Mouse (Mus musculus) ovary, adult 18-20 months (tissue): ENCODE results near the gene Vrk1.

Experiments used
- DNase-seq: peaks from one replicate; pipeline ENCODE4 v3.0.0; 2022; ENCODE audit warnings: low spot score, mixed read lengths

Gene Vrk1

DNA sequence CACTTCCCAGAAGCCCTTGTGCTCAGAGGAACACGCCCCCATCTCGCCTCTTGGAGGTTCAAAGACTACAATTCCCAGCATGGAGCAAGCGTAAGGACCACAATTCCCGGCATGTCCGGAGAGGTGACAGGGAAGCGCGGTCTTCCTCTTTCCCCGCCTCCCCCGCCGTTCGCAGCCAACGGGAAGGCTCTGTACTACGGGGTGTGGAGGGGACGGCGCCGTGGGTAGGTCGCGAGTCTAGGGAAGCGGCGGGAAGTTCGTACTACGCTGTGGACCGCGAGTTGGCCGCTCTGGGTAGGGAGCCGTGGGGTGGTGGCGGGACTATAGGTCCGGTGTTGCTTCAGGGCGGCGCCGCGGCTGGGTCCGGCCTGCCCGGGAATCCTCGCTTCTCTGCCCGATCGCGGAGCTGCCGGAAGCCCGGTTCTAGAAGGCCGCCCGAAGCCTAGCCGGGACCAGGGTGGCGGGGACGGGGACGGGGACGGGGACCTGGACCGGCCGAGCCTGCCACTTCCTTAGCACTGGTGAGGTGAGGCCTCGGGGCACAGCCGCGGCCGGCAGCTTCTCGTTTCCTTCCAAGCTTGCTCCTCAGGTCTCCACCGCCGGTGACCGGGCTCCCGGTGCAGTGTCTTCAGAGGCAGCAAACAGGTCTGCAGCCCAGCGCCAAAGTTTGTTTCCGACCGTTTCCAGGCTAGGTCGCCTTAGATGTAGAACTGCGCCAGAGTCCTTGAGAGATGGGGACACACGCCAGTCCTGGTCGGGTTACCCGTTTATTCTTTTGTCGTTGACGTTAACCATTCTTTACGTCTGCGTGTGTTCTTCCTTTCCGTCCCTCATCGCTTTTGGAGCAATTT is at the start of gene Vrk1:
Gene Vrk1, plus strand, starts transcription at position 164 of the 851 bp plus-strand sequence.
- peak; percentile 96 for DNase-seq

DNA sequence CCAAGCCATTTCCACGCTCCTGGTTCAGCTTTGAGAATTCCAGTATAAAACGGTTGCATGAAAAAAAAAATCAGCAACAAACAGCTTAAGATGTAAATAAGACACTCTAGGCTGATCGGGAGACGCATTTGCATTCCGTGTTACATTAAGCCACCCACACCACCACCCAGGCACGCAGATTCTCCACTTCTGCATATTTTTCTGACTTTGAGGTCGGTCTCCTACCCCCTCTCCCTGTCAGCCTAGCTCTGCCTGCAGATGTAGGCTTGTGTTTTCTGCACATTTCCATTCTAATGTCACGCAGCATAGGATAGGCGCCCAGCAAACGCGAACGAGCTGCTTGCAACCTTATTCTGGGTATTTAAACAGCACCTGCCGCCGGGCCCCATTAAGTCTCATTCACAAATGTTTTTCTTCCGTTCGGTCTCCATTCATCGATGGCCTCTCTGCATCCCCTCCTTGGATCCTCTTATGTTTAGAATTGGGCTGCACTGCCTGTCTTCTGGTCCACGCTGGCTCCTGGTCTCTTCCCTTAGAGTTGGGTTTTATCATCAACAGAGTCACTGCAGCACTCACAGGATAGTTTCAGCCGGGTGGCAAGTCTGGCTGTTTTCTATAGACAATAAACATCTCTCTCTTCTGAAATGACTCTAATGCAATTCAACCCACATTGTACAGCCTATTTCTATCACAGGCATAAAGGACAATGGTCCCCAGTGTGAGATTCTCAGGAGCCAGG is 49.3 kb upstream of the Vrk1 start:
- no peak for DNase-seq

DNA sequence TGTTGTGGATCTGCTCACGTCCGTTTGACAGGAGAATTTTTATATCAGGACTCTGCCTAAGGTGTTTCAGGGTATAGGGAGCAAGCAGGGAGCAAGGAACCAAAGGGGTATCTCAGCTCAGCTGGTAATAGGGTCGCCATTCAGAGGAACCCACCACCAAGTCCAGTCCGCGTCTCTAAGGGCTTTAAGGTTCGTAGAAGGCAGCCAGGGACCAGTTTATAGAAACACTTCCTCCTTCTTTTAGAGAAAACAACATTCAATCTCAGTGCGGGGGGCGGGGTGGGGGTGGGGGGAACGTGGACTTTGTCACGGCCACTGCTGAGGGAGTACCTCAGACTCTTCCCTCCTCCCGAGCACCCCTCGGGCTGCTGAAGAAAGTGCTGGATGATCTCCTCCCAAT is 48.4 kb upstream of the Vrk1 start:
- no peak for DNase-seq

DNA sequence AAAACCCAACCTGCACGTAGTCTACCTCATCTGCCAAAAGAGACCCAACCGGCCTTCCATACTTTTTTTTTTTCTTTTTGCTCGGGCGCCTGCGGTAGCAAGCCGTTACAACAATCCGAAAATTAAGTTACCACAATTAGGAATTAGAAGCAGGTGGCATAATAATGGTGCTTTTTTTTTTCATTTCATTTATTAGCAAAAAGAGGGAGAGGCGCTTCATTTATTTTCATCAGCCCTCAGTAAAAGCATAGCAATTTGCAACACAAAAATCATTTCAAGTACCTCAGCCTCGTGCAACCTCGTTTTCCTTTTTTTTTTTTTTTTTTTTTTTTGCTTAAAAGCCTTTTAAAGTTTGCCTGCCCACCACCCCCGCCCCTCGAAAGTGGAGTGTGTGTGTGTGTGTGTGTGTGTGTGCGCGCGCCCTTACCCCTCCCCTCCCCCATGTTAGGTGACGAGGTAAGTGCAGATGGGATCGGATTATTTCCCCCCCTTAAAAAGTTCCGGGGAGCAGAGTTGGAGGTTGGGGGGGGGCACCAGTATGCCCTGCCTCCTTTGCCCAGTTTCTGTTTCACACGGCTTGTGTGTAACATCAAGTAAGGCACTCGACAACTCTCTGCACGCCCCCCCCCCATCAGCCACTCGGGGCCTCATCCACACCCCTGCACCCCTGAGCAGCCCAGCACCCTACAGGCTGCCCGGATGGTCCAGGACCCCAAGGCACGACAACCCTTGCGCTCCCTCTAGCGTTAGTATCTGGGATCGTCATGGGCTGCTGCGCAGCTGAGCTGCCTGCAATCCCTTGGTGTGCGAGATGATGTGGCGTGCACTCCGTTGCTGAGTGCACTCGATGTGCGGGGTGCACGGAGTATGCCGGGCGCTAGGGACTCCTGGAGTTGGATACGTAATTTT is 47.7 kb upstream of the Vrk1 start:
- DNase-seq: peak; percentile 69

DNA sequence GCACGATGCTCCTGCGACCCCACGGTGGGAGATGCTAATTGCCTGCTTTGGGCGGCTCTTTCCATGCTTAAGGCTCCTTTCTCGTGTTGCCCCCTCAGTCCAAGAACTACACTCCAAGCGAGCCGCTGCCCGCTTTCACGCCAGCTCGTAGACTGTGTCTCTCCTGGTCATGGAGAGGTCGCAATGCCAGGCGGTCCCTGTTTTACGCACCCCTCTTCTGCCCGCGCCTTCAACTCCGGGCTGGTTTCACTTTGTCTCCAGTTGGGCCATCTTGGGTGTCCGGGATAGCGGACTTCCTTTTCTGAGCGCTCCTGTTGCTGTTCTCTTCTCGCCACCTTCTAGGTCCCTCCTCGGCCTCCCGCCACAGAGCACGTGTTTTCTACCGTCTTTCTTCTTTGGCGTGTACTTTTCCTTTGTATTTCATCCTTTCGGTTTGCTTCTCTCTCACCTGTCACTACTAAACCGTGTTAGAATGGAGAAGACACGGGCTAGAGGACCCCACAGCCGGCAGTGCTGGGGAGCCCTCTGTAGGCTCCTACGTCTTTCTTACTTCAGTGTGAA is 46.9 kb upstream of the Vrk1 start:
- DNase-seq: no peak

- no peak for DNase-seq
These were observed 43.0 kb upstream of the Vrk1 start for GRCm38 (mm10) chr12:105966887-105967637.

GRCm38 (mm10) chr12:105967806-105968205 is 42.2 kb upstream of the Vrk1 start:
- no peak for DNase-seq

- no peak for DNase-seq
These were observed 38.8 kb upstream of the Vrk1 start for GRCm38 (mm10) chr12:105971182-105971581.

DNA sequence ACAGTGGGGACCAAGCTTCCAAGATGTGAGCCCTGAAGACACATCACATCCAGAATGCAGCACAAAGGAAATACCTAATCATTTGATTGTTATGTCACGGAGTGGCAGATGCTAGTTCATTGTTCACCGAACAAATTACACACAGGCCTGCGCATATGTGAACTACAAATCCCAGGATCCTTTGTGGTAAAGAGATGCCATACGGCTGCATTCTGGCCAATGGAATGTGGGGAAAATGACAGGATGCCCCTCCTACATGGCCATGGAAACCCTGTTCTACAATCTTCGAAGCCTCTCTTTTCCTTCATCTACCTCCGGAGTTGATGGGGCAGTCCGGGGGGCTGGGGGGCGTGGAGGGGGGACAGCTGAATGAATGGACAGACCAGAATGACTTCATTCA is 37.4 kb upstream of the Vrk1 start:
- DNase-seq: no peak

GRCm38 (mm10) chr12:105973691-105974090 is 36.3 kb upstream of the Vrk1 start:
- no peak for DNase-seq

GRCm38 (mm10) chr12:105974107-105974506 is 35.9 kb upstream of the Vrk1 start:
- no peak for DNase-seq

DNA sequence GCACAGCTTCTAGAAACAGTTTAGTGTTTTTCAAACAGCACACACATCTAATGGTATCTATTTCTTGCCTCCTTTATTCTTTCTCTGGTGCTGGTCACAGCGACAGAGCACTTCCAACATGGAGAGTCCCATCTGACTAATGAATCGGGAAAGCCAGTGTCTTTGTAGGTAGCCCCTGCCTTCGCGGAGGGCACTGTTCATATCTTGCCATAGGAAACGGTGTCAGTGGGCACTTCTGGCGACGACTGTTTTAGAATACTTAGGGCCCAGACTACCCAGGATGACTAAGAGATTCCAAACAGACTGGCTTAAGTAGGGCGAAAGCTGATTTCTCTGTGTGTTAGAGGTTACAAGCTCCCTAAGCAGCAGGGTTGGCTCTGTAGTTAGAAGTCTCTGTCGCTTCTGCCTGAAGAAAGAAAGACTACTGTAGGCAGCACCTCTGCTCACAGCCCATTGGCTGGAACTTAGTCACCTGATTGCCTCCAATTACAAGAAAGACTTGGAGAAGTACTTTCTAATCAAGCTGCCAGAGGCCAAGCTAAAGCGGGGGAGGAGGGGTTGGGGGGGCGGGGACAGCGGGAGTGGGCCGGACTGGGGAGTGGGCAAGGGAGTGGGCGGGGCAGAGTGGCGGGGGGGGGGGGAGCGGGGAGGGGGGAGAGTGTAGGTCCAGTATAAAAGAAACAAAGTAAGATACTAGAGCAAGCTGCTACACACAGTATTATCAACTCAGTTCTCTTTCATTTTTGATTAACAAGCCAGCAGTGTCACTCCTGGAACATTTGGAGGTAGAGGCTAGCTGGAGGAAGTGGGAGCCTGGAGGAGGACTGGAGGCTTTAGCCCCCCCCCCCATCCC is 28.7 kb upstream of the Vrk1 start:
- no peak for DNase-seq

GRCm38 (mm10) chr12:105981974-105982305 is 28.1 kb upstream of the Vrk1 start:
- DNase-seq: no peak

GRCm38 (mm10) chr12:105982598-105982997 is 27.4 kb upstream of the Vrk1 start:
- no peak for DNase-seq

- DNase-seq: no peak
These were observed 26.5 kb upstream of the Vrk1 start for GRCm38 (mm10) chr12:105983499-105983898.

DNA sequence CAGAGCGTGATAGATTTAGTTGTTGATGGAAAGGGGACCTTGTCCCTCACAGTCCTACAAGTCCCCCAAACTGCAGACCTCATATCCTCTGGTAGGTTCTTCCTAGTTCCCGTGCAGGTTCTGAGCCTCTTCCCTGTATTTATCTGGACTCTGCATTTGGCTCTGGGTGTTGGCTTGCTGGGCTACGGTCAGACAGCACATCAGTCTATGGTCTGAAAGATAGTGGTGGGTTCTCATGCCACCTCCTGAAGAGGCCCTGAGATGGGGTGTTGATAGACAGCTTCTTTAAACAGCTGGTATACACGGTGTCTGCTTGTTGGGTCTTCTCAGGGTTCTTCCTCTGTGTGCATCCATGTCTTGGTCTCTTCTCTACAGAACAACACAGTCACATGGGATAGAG is 21.6 kb upstream of the Vrk1 start:
- no peak for DNase-seq

GRCm38 (mm10) chr12:105992756-105993155 is 17.3 kb upstream of the Vrk1 start:
- no peak for DNase-seq

DNA sequence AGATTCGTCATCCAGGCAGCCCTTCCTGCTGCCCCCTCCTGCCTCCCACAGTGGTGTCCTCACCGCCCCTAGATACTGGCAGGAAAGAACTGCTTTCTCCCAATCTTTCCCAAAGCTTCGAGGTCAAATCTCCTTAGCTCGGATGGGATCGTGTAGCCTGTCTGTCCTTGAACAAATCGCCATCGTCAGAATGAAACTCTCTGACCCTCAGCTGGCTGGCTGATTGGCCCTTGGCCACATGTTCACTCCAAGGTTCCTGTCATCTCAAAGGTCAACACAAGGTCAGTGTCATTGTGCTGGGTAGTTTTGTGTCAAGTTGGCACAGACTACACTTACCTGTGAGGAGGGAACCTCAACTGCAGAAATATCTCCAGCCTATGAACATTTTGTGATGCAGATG is 16.7 kb upstream of the Vrk1 start:
- peak; percentile 18 for DNase-seq

- DNase-seq: no peak
These were observed 14.1 kb upstream of the Vrk1 start for GRCm38 (mm10) chr12:105995940-105996339.

GRCm38 (mm10) chr12:105997028-105997786 is 12.8 kb upstream of the Vrk1 start:
- DNase-seq: no peak
